Mouse (Mus musculus) bone marrow macrophage, adult 2 months (primary cell): Measurements from ENCODE around the gene Srd5a3.

Experiments
- CTCF ChIP-seq: IDR thresholded peaks from 2 replicates; pipeline ENCODE4 v1.5.1; 2012; ENCODE audit warnings: low read depth, mild to moderate bottlenecking, low read length, moderate library complexity
- POLR2A ChIP-seq: IDR thresholded peaks from 2 replicates; pipeline ENCODE4 v1.6.1; 2012; ENCODE audit warnings: mild to moderate bottlenecking, low read depth, low read length, borderline replicate concordance

DNA sequence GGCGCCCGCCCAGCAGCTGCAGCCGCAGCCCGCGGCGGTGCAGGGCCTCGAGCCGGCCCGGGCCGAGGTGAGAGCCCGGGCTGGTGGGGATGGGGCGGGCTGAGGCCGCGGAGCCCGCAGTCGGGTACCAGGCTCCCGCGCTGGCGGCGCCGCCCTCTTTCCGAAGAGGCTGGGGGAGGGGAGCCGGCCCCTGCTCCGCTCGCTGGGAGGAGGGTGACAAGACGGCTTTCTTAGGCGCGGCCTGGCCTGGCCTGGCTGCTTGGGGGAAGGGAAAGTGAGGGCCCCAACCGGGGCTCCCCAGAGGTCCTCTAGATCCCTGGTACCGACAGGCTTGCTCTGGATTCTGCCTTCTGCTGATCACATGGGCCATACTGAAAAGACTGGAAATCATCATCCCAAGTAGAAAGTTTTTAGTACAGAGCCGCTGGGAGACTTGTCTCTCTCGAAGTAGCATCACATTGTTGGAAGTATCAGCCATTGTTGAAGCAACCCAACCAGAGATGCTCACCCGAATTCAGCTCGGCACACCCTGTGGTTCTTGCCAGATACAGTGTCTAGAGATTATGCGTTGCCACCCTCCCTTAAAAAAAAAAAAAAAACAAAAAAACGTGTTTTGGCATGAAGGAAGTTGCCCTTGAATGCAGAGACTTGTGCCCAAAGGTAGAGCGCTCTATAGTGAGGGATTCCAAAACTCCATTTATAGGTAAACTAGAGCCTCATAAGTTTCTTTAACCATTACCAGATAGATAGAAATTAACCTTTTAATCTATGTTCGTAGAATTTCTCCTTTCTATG lies 44.4 kb downstream of the Srd5a3 start:
- no peak for TF ChIP-seq CTCF
- TF ChIP-seq POLR2A: no peak
